Mouse (Mus musculus): Measurements from ENCODE around the gene Golm1.

Gene Golm1

GRCm38 (mm10) chr13:59589672-59590071 lies 85.9 kb downstream of the Golm1 start:
- TF ChIP-seq NANOG (IDR thresholded peaks at IDR 0.05; ENCODE audit: borderline replicate concordance, low read length) (peak; percentile 95), POU5F1 (IDR thresholded peaks at IDR 0.05; ENCODE audit: borderline replicate concordance, low read length) (no peak)
- peaks cover 79% of the 10 kb centered on the region for H3K36me3 ChIP-seq (ENCODE audit: insufficient read depth, low read length)
- peaks cover 80% of the 10 kb centered on the region for H3K4me1 ChIP-seq (replicated peaks; ENCODE audit: low read depth, low read length)
- no peaks in the 10 kb centered on the region for H3K9me3 ChIP-seq (ENCODE audit: low read length)
- H3K27me3 ChIP-seq (ENCODE audit: insufficient read depth, low read length): no peaks in the 10 kb centered on the region
- H3K4me3 ChIP-seq (replicated peaks; ENCODE audit: low read length): no peak overlapping the region

DNA sequence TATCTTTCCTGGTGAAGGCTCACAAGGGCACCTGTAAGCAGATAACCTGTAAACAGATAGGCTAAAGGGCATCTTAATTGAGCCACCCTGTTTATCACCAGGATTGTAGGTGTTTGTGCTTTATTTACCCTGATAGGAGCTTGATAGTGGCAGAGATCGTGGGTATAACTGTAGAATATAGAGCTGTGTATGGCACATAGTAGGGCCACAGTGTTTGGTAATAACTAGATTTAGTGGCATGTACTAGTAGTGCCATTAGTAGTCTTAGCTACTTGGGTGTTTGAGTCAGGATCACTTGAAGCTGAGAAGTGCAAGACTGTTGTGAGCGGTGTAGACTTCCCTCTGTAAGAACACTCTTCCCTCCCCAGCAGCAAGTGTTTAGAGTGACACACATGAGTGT lies 88.4 kb downstream of the Golm1 start:
- H3K36me3 ChIP-seq (ENCODE audit: insufficient read depth, low read length): peaks cover 56% of the 10 kb centered on the region
- no peak overlapping the region for H3K4me3 ChIP-seq (replicated peaks; ENCODE audit: low read length)
- H3K4me1 ChIP-seq (replicated peaks; ENCODE audit: low read depth, low read length): peaks cover 82% of the 10 kb centered on the region
- no peaks in the 10 kb centered on the region for H3K9me3 ChIP-seq (ENCODE audit: low read length)
- TF ChIP-seq CTCF (conservative IDR thresholded peaks at IDR 0.05; ENCODE audit: low read length): no peak
- no peaks in the 10 kb centered on the region for H3K27me3 ChIP-seq (ENCODE audit: insufficient read depth, low read length)

- H3K9me3 ChIP-seq (ENCODE audit: low read length): no peaks in the 10 kb centered on the region
- H3K4me3 ChIP-seq (replicated peaks; ENCODE audit: low read length): peak overlapping the region; percentile 95
- no peaks in the 10 kb centered on the region for H3K27me3 ChIP-seq (ENCODE audit: insufficient read depth, low read length)
- peaks cover 69% of the 10 kb centered on the region for H3K4me1 ChIP-seq (replicated peaks; ENCODE audit: low read depth, low read length)
- no peak for TF ChIP-seq POU5F1 (IDR thresholded peaks at IDR 0.05; ENCODE audit: borderline replicate concordance, low read length)
- TF ChIP-seq CTCF (conservative IDR thresholded peaks at IDR 0.05; ENCODE audit: low read length): no peak
- no peak for TF ChIP-seq NANOG (IDR thresholded peaks at IDR 0.05; ENCODE audit: borderline replicate concordance, low read length)
- H3K36me3 ChIP-seq (ENCODE audit: insufficient read depth, low read length): peaks cover 40% of the 10 kb centered on the region
These were observed 90.0 kb downstream of the Golm1 start for GRCm38 (mm10) chr13:59585648-59586005.

DNA sequence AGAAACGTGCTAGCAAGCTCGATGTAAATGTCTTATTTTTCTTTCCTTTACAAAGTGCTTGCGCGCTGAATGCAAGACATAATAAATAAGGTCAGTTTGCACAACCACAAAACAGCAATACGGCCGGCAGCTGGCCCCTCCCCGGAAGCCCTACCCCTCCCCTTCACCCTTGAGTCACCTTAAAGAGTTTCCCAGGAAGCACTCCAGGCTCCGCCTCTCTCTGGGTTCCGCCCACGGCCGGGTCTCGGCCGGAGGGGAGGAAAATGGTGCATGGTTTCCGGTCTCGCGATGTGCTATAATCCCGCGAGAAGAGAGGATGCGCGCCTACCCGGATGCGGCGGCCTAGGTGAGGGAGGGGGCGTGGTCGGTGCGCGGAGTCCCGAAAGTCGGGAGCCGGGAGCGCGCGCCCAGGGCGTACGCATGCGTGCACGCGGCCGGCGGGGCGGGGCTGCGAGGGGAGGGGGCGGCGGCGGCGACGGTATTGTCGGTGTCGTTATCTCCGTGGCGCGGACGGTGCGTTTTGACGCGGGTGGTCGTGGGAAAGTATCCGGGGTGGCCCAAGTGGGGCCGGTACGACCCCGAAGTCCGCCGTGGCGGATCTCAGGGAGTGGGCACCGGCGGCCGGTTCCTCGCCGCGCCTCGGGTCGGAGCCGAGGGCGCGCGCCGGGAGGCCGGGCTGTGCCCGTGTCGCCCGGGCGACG lies 90.5 kb downstream of the Golm1 start, which contains the start of the genes Agtpbp1 and Naa35:
Agtpbp1 (minus strand) TSS at position 281 of the 701 bp plus-strand sequence.
Naa35 (plus strand) TSS at position 313 of the 701 bp plus-strand sequence.
- no peaks in the 10 kb centered on the region for H3K9me3 ChIP-seq (ENCODE audit: low read length)
- TF ChIP-seq CTCF (conservative IDR thresholded peaks at IDR 0.05; ENCODE audit: low read length): no peak
- TF ChIP-seq NANOG (IDR thresholded peaks at IDR 0.05; ENCODE audit: borderline replicate concordance, low read length): no peak
- no peak for TF ChIP-seq POU5F1 (IDR thresholded peaks at IDR 0.05; ENCODE audit: borderline replicate concordance, low read length)
- peak within 1 kb of the TSS; percentile 95 for H3K4me3 ChIP-seq (replicated peaks; ENCODE audit: low read length)
- no peaks in the 10 kb centered on the region for H3K27me3 ChIP-seq (ENCODE audit: insufficient read depth, low read length)
- peaks cover 64% of the 10 kb centered on the region for H3K4me1 ChIP-seq (replicated peaks; ENCODE audit: low read depth, low read length)
- peaks cover 35% of the 10 kb centered on the region for H3K36me3 ChIP-seq (ENCODE audit: insufficient read depth, low read length)

All from E14TG2a.4 (cell line).